Mouse (Mus musculus): Measurements from ENCODE around the gene Ninj2.
A peak's percentile ranks its signal among the peaks of the same experiment; 100 is the strongest.

The Ninj2 gene

GRCm38 (mm10) chr6:120199638-120200394 is 106.7 kb downstream of the Ninj2 start:
- DNase-seq (ENCODE audit: low spot score in 2 of 2) = no peak

DNA sequence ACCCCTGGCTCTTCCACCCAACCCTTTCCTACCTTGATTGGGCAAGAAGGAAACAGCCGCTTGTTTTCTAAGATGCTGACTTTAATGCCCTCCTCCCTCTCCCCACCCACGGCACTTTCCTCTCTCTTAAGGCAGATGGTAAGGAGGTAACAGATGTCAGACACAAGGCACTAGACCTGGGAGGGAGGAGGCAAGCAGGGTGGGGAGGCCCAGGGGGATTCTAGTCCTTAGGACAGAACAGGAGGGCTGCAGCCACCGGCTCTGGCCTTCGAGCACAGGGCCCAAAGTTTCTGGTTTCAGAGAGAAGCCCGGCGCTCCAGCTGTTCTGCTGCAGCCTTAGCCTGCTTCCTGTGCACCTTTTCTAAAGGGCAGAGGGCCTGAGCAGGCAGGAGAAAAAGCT is 108.8 kb downstream of the Ninj2 start:
- DNase-seq (ENCODE audit: low spot score in 2 of 2) = no peak

- no peak for DNase-seq (ENCODE audit: low spot score in 2 of 2)
These were observed 109.3 kb downstream of the Ninj2 start for GRCm38 (mm10) chr6:120202406-120202805.

DNA sequence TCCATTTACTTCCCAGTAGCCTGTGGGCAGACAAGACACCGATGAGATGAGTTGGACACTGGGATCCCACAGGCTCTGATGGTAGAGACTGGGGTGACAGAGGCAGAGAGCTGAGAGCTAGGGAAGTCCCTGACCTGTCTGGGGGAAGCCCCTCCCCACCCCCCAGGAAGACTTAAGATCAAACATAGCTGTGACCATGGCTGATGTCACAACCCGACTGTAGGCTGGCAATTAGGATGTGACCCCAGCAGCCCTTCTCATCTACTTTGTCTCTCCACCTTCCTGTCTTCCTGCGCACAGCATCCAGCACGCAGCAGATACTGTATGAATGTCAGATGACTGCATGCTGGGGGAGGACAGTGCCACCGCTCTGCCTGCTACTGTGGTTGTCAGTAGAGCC is 113.4 kb downstream of the Ninj2 start:
- no peak for DNase-seq (ENCODE audit: low spot score in 2 of 2)

GRCm38 (mm10) chr6:120211536-120211935 is 118.4 kb downstream of the Ninj2 start:
- DNase-seq (ENCODE audit: low spot score in 2 of 2) = no peak

GRCm38 (mm10) chr6:120216702-120217101 is 123.6 kb downstream of the Ninj2 start:
- no peak for DNase-seq (ENCODE audit: low spot score in 2 of 2)

DNA sequence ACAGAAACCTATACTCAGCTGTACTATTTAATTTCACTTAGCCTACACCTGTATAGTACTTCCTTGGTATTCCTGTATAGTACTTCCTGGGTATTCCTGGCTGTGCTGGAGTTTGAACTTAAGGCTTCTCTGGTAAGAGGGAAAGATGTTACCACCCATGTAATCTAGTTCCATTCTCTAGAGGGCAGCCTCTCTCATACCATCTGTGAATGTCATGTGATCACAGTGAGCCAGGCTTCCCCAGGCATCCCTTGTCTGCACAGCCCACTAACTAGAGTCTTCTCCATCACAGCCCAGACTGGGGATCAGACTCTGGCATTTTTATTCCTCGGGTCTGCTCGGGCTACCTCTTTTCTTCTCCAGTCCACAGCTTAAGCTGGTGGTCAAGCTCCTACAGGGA is 126.1 kb downstream of the Ninj2 start:
- DNase-seq (ENCODE audit: low spot score in 2 of 2) = no peak

GRCm38 (mm10) chr6:120222669-120223068 is 129.5 kb downstream of the Ninj2 start:
- peak; percentile 23 to 52 for DNase-seq (ENCODE audit: low spot score in 2 of 2)

DNA sequence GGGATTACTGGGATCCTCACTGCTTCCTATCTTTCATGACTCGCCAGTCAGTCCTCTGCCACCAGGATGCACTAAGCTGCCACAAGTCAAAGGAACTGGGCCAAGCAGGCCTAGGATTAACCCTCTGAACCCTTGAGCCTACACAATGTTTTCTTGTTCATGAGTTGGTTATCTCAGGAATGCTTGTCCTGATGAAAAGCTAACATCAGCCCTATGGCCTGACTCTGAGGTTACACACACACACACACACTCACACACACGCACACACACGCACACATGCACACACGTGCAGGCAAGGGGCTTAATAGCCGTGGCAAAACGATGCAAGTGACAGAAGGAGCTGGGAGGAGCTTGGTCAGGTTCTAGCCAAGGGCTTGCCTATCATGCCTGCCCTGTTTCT is 132.2 kb downstream of the Ninj2 start:
- no peak for DNase-seq (ENCODE audit: low spot score in 2 of 2)

GRCm38 (mm10) chr6:120227068-120227467 is 133.9 kb downstream of the Ninj2 start:
- no peak for DNase-seq (ENCODE audit: low spot score in 2 of 2)

DNA sequence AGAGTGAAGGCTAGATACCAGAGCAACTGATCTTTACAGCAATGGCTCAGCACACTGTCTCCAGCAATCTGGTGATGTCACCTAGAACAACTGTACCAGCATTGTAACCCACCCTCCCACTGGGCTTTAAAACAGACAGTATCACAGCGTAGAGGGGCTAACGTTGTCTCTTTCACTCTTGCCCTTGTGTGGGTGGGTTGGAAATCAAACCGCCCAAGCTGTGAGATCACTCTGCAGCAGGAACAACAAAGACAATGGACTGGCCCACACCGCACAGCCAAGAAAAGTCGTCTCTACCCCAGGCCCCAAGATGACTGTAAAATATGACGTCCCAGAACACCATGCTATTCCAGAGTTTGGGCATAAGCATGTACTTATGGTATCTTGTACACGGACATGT is 136.7 kb downstream of the Ninj2 start:
- DNase-seq (ENCODE audit: low spot score in 2 of 2) = no peak

DNA sequence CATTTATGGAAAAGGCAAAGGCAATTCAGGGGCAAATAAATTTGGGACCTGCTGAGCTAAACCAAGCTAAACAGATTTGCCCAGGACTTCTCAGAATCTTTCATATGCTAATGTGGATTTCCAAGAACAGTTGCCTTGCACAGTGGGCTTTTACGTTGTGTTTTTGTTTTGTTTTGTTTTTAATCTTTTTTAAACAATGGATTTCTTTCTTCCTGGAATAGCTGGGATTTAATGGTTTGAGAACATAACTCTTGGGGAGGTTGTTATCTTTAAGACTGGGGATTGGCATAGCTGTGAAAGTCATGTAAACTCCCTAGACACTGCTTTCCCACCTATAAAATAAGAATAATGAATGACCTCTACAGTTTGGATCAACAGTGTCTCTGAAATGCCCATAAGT is 137.3 kb downstream of the Ninj2 start:
- DNase-seq (ENCODE audit: low spot score in 2 of 2) = no peak

DNA sequence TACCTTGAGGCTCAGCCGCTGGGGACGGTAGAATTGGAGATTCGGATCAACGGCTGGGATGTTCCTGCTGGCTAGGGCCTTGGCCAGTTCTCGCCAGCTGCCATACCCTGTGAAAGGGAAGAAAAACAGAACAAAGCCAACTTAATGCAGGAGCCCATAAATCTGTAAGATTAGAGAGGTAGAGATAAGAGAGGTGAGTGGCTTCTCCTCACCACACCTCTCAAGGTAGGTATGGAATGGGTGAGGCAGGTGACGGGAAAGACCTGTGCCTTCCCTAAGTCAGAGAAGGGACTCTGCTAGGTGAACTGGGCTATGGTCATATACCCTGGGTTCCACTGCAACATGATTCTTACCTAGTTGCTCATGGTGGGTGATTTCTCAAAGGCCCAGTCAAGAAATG is 139.7 kb downstream of the Ninj2 start:
- no peak for DNase-seq (ENCODE audit: low spot score in 2 of 2)

GRCm38 (mm10) chr6:120235874-120236273 is 142.7 kb downstream of the Ninj2 start:
- no peak for DNase-seq (ENCODE audit: low spot score in 2 of 2)

- DNase-seq (ENCODE audit: low spot score in 2 of 2) = peak; percentile 41 to 46
These were observed 147.3 kb downstream of the Ninj2 start for GRCm38 (mm10) chr6:120240461-120240860.

GRCm38 (mm10) chr6:120241453-120241852 is 148.3 kb downstream of the Ninj2 start:
- DNase-seq (ENCODE audit: low spot score in 2 of 2) = no peak

DNA sequence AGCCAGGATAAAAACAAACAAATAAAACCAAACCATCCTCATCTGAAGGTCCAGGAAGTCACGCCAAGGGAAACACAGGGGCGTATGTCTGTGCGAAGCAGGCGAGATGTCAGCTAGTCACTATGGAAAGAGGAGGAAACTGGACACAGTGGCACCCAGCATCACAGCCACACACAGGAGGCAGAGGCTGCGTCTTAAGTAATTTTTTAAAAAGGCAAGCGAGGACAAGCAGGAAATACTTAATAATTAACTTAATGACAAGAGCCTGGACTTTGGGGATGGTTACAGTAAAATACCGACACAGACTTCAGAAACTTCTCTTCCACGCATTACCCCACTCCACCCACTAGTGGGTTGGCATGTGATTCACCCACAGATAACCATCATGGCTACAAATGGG is 149.4 kb downstream of the Ninj2 start:
- no peak for DNase-seq (ENCODE audit: low spot score in 2 of 2)

GRCm38 (mm10) chr6:120243250-120243649 is 150.1 kb downstream of the Ninj2 start:
- no peak for DNase-seq (ENCODE audit: low spot score in 2 of 2)

DNA sequence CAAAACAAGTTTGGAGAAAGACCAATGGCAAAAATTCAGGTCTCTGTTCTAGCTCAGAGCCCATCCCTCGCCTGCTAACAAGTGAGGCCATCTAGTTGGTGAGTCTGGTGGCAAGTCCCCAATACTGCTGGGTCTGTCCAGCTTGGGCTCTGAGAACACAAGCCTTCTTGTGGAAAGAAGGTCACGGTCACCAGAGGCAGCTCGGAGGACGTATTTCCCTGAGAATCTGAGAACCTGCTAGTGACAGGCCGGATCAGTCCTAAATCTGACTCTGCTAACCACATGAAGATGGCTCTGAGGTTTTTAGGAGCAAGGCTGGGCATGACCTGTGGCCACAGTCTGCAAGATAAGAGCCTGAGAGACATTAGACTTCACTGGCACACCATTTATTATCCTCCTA is 153.5 kb downstream of the Ninj2 start:
- no peak for DNase-seq (ENCODE audit: low spot score in 2 of 2)

DNA sequence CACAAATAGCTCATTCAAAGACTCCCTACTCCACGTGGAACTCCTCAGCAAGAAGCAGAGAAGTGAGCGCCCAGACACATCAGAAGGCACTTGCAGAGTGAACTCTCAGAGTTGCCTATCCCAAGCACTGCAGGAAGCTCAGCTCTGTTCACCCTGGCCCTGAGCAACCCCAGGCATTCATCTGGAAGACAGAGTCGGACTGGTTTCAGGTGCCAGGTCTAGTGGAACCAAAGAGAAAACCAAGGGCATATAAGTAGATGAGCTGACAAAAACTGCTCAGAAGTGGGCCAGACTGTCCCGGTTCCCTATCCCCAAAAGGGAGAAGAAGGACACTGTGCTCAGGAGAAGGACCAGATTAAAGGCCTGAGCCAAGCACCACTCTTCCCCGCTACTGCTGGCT is 156.7 kb downstream of the Ninj2 start:
- no peak for DNase-seq (ENCODE audit: low spot score in 2 of 2)
